ENCODE assay signal across 1 mouse cellular context in genomic region chr11:61212102-61212501, GRCm38 (mm10).
TF ChIP-seq lines count a peak whose summit lies in the region.

No protein-coding gene starts in this region.

TF ChIP-seq in CH12.LX, 34 proteins besides CTCF, POLR2A, EP300 and RAD21 (continued from another document):
- TF ChIP-seq GABPA (IDR thresholded peaks at IDR 0.05; ENCODE audit: insufficient replicate concordance, low read depth, low read length): no peak
- no peak for TF ChIP-seq KAT2A (IDR thresholded peaks at IDR 0.05; ENCODE audit: insufficient replicate concordance, low read length)
- 0 out of 2 replicates have a peak, but pooled peaks have one; percentile 15 for TF ChIP-seq SMC3 (IDR thresholded peaks at IDR 0.05; ENCODE audit: low read depth, low read length)
- TF ChIP-seq CHD2 (IDR thresholded peaks at IDR 0.05; ENCODE audit: low read length): no peak
